Mouse (Mus musculus) midbrain, postnatal 0 days (tissue): ENCODE data around the gene Minar1. TPM values are rescaled to one million over a fixed set of nuclear protein-coding genes. Genes with fewer than 3 reads are reported as not detected.

ENCODE experiments used
- ATAC-seq: fragments of 200-750 bp; cut with Nextera tagmentation; 2 replicates; pipeline ENCODE4 v1.8.0; 2017; ENCODE audit warnings: moderate number of reproducible peaks, mild to moderate bottlenecking, moderate TSS enrichment, moderate library complexity; ENCODE audit not compliant: low FRiP score
- DNase-seq: peaks from one replicate; pipeline ENCODE4 v3.0.0-alpha.2; 2015; ENCODE audit warnings: low spot score
- H3K27ac ChIP-seq: fragments of 300-500 bp; sonication (generic); 2 replicates; pipeline ENCODE4 v1.5.1; 2014; ENCODE audit warnings: low read depth, mild to moderate bottlenecking, low read length, mixed read lengths
- H3K27me3 ChIP-seq: fragments of 300-500 bp; sonication (generic); 2 replicates; pipeline ENCODE4 v1.6.1; 2014; ENCODE audit warnings: low read length, control low read depth, mixed read lengths; ENCODE audit not compliant: insufficient read depth
- H3K36me3 ChIP-seq: fragments of 300-500 bp; sonication (generic); 2 replicates; pipeline ENCODE4 v1.6.1; 2014; ENCODE audit warnings: low read length, control low read depth, mixed read lengths; ENCODE audit not compliant: insufficient read depth
- H3K4me1 ChIP-seq: fragments of 300-500 bp; sonication (generic); 2 replicates; pipeline ENCODE4 v1.6.1; 2014; ENCODE audit warnings: mild to moderate bottlenecking, control low read depth, antibody characterized with exemption, low read length, mixed read lengths; ENCODE audit not compliant: insufficient read depth
- H3K4me2 ChIP-seq: fragments of 300-500 bp; sonication (generic); 2 replicates; pipeline ENCODE4 v1.6.1; 2014; ENCODE audit warnings: low read depth, mild to moderate bottlenecking, low read length, mixed read lengths; ENCODE audit not compliant: poor library complexity, severe bottlenecking
- H3K4me3 ChIP-seq: fragments of 300-500 bp; sonication (generic); 2 replicates; pipeline ENCODE4 v1.5.1; 2014; ENCODE audit warnings: low read depth, mild to moderate bottlenecking, low read length, moderate library complexity
- H3K9ac ChIP-seq: fragments of 300-500 bp; sonication (generic); replicated peaks from 2 replicates; pipeline ENCODE4 v1.6.1; 2014; ENCODE audit warnings: mild to moderate bottlenecking, low read length, moderate library complexity, mixed read lengths; ENCODE audit not compliant: poor library complexity, severe bottlenecking
- H3K9me3 ChIP-seq: fragments of 300-500 bp; sonication (generic); 2 replicates; pipeline ENCODE4 v1.6.1; 2016; ENCODE audit warnings: low read length, control low read depth
- CTCF ChIP-seq: IDR thresholded peaks from 2 replicates; pipeline ENCODE4 v1.5.1; 2016; ENCODE audit warnings: antibody characterized with exemption, mild to moderate bottlenecking
- whole genome bisulfite sequencing: fragments of 180-500 bp; shearing (Covaris S2); extraction: QIAGEN DNeasy Blood & Tissue Kit; methylation state at CpG from one replicate; pipeline ENCODE4 v1.1.7; 2014; 5-methylcytosine and 5-hydroxymethylcytosine counted together
- polyA plus RNA-seq: library from polyadenylated mRNA; unstranded; fragments of >200 nt; fragmentation: Nextera tagmentation; extraction: Ambion mirVana; gene quantifications from 2 replicates; pipeline ENCODE4 v1.2.1, GENCODE M21; 2015
- total RNA-seq: library from RNA; depleted of rRNA; stranded (reverse); fragments of >200 nt; gene quantifications from 2 replicates; pipeline ENCODE4 v1.2.3, GENCODE M21; 2014

Minar1 gene
- total and polyA plus RNA-seq, 2 experiments from 2014 or later = 3.1 to 17.3 TPM

DNA sequence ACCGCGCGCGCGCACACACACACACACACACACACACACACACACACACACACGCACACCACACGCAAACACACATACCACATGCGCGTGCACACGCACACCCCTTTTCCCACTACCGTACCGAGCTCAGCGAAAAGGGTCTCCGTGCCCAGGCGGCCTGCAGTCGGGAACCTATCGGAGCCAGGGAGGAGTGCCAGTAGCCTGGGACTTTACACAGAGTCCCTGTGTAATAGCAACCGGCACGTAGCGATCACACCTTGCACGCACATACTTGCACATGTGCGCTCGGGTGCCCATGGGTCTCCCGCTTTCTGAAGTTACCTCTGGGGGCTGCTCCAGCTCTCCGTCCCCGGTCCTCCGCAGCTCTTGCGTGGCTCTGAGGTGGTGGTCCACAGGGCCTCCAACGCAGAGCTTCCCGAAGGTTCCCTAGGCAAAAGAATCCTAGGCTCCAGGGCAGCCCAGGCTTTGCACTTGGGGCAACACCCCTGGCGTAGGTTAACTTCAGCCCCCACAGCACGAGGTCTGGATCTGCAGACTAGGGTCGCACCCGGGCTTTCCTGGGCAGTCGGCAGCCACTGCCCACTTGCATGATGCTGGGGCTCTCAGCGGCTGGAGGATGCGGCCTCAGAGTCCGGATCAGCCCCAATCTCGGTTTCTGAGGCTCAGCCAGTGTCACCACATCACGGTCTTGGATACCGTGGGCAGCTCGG lies 474 bp downstream of the Minar1 start:
- H3K27me3 ChIP-seq = peaks cover 11% of the 10 kb centered on the region; the same call in 1 of the 2 replicates
- peak overlapping the region; percentile 93 for H3K4me2 ChIP-seq
- no peak overlapping the region for H3K27ac ChIP-seq
- peaks cover 2% of the 10 kb centered on the region; the same call in 1 of the 2 replicates for H3K4me1 ChIP-seq
- TF ChIP-seq CTCF = no peak
- H3K36me3 ChIP-seq = no peaks in the 10 kb centered on the region
- peak; percentile 38 for DNase-seq
- H3K4me3 ChIP-seq = peak overlapping the region; percentile 64
- H3K9ac ChIP-seq = peak overlapping the region; percentile 47
- H3K9me3 ChIP-seq = no peaks in the 10 kb centered on the region
- peak; percentile 64 for ATAC-seq
- WGBS = 1% methylated on average over 42 of the region's 42 CpGs

- H3K36me3 ChIP-seq = no peaks in the 10 kb centered on the region
- H3K9ac ChIP-seq = 0 out of 2 replicates have a peak overlapping the region, but pooled peaks have one; percentile 47
- no peak overlapping the region for H3K27ac ChIP-seq
- H3K9me3 ChIP-seq = no peaks in the 10 kb centered on the region
- ATAC-seq = no peak
- peak; percentile 44 for DNase-seq
- peak overlapping the region; percentile 64 for H3K4me3 ChIP-seq
- H3K4me2 ChIP-seq = peak overlapping the region; percentile 93
- WGBS = 8% methylated on average over 11 of the region's 11 CpGs
- H3K4me1 ChIP-seq = peaks cover 2% of the 10 kb centered on the region; the same call in 1 of the 2 replicates
- H3K27me3 ChIP-seq = peaks cover 11% of the 10 kb centered on the region; the same call in 1 of the 2 replicates
- TF ChIP-seq CTCF = no peak
These were observed 1.2 kb downstream of the Minar1 start for GRCm38 (mm10) chr9:89621750-89622149.

DNA sequence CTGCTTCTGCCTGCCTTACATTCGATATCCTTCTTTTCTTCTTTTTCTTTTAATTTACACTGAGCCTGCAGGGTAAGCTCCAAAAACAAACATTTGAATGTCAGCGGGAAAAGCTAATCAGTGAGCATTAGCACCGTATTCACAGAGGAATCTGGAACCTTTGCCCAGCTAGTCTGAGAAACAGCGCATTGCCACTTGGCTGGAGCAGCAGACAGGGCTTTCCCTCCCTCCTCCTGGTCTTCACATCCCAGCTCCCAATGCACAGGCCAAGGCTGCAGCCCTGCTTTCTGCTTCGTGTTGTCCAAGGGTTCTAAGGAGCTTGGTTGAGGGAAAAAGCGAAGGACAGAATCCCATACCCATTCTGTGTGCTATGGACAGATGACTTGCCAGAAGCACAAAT lies 2.6 kb downstream of the Minar1 start:
- no peak for ATAC-seq
- Histone ChIP-seq H3K9ac (no peak overlapping the region), H3K4me2 (peak overlapping the region; percentile 29), H3K27ac (no peak overlapping the region), H3K9me3 (no peaks in the 10 kb centered on the region), H3K4me1 (peaks cover 2% of the 10 kb centered on the region; the same call in 1 of the 2 replicates), H3K4me3 (peak overlapping the region; percentile 64), H3K27me3 (peaks cover 11% of the 10 kb centered on the region; the same call in 1 of the 2 replicates), H3K36me3 (no peaks in the 10 kb centered on the region)
- no peak for TF ChIP-seq CTCF
- WGBS = 28% methylated on average over 6 of the region's 6 CpGs
- peak; percentile 49 for DNase-seq

DNA sequence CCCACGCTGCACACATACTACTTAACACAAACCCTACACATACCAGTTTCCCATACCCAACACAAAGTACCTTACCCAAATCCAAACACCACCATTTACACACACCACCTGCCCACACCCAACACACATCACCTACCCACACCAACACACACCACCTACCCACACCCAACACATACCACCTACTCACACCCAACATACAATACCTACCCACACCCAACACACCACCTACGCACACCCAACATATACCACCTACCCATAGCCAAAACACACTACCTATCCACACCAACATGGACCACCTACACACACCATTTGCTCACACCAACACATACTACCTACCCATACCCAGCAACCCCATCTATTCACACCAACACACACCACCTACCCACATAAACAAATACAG lies 6.0 kb downstream of the Minar1 start:
- WGBS = 90% methylated on average over 2 of the region's 2 CpGs
- no peak overlapping the region for H3K27ac ChIP-seq

GRCm38 (mm10) chr9:89610592-89610991 lies 12.3 kb downstream of the Minar1 start:
- Histone ChIP-seq H3K9ac (no peak overlapping the region), H3K4me1 (no peaks in the 10 kb centered on the region), H3K4me2 (no peak overlapping the region), H3K36me3 (no peaks in the 10 kb centered on the region), H3K4me3 (no peak overlapping the region), H3K27me3 (no peaks in the 10 kb centered on the region; the same call in 1 of the 2 replicates), H3K27ac (no peak overlapping the region), H3K9me3 (no peaks in the 10 kb centered on the region)
- WGBS = 64% methylated on average over 4 of the region's 4 CpGs
- TF ChIP-seq CTCF = no peak
- ATAC-seq (no peak), DNase-seq (no peak)

More for the DNA sequence above, 6.0 kb downstream of the Minar1 start:
- Histone ChIP-seq H3K4me1 (peaks cover 2% of the 10 kb centered on the region; the same call in 1 of the 2 replicates), H3K4me2 (no peak overlapping the region), H3K9me3 (no peaks in the 10 kb centered on the region), H3K4me3 (no peak overlapping the region), H3K36me3 (no peaks in the 10 kb centered on the region), H3K27me3 (0 out of 2 replicates have a peak, but pooled peaks cover 4% of the 10 kb centered on the region), H3K9ac (no peak overlapping the region)
- ATAC-seq (no peak), DNase-seq (no peak)
- TF ChIP-seq CTCF = no peak

- Histone ChIP-seq H3K27me3 (no peaks in the 10 kb centered on the region; the same call in 1 of the 2 replicates), H3K4me2 (no peak overlapping the region), H3K27ac (no peak overlapping the region), H3K9me3 (no peaks in the 10 kb centered on the region), H3K4me3 (no peak overlapping the region), H3K4me1 (no peaks in the 10 kb centered on the region), H3K9ac (no peak overlapping the region), H3K36me3 (no peaks in the 10 kb centered on the region)
- DNase-seq (no peak), ATAC-seq (no peak)
- TF ChIP-seq CTCF = no peak
- 72% methylated on average over 7 of the region's 7 CpGs for WGBS
These were observed 15.6 kb downstream of the Minar1 start for GRCm38 (mm10) chr9:89607321-89607720.
